Mouse (Mus musculus) brain, embryonic 14.5 days (tissue): ENCODE results near the gene Klhl20.

Experiments
- CTCF ChIP-seq: fragments of 200-500 bp; IDR thresholded peaks from 2 replicates; pipeline ENCODE4 v1.5.1; 2012; ENCODE audit warnings: inconsistent platforms, mild to moderate bottlenecking, moderate library complexity, borderline replicate concordance; ENCODE audit not compliant: insufficient read depth, insufficient read length; ENCODE audit errors: extremely low read depth
- POLR2A ChIP-seq: fragments of 200-500 bp; IDR thresholded peaks from 2 replicates; pipeline ENCODE4 v1.6.1; 2012; ENCODE audit warnings: mild to moderate bottlenecking, inconsistent platforms, borderline replicate concordance; ENCODE audit not compliant: poor library complexity, insufficient read depth, insufficient read length, severe bottlenecking; ENCODE audit errors: extremely low read depth

DNA sequence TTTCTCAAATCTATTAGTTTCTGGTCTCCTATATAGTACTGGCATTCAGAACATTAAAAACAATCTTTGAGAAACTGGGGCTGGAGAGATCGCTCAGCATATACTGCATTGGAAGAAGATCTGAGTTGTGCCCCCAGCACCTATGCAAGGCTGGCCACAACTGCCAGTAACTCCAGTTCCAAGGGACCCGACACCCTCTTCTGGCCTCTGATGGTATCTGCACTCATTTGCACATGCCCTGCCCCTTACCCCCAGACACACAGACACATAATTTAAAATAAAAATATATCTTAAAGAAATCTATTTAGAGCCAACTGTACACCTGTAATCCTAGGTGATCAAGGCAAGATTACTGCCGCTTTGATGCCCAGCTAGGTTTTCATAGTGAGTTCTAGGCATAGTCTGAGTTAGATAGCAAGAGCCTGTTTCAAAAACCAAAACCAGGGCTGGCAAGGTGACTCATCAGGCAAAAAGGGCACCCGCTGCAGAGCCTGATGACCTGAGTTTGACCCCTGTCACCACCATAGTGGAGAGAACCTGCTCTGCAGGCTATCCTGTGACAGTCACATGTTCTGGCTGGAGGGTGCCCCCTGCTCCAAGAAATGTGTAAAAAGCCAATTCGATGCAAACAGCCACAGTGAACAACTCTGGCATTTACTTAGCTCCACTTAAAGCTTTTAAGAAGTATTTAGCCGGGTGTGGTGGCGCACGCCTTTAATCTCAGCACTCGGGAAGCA is 8.9 kb upstream of the Klhl20 start:
- TF ChIP-seq POLR2A = no peak
- peak; percentile 2; the same call in 1 of the 2 replicates for TF ChIP-seq CTCF
